Comparison of ENCODE assay signal across 21 mouse cellular contexts in the genomic region with DNA sequence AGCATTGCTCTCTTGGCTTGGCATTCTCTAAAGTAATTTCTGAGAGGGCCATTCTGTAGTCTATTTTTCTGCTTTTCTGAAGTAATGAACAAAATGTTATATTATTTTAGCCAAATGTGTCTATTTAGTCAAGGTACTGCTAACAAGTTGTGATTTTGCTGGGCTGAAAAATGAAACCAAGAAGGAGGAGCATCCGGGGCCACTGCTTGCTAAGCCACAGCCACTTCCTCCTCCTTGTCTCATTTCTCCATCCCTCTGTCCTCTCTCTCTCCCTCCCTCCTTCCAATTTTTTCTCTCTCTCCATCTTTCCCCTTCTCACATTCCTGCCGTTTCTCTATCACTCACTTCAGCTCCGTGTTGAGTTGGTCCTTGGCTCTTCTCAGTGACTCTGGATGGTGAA.
DNase-seq lines count a peak whose midpoint lies in the region; ATAC-seq and TF ChIP-seq lines count a peak whose summit lies in the region.
"Had no signal": no experiment of that assay in that cellular context is flagged by ENCODE, and none has a peak within 500 bp of the region (broad histone marks: within the 10 kb centered on the region; RNA-seq: fewer than 3 reads in every experiment).

No protein-coding gene starts in this region.

- no peak for TF ChIP-seq CTCF in layer of hippocampus, adult 2 months (conservative IDR thresholded peaks at IDR 0.05)

- no peak overlapping the region for H3K4me3 ChIP-seq in layer of hippocampus, adult 2 months
- H3K4me3 ChIP-seq: embryonic facial prominence, embryonic 13.5 days; forebrain, embryonic 12.5 days; heart, embryonic 10.5 days; heart, embryonic 15.5 days; hindbrain, embryonic 13.5 days had no signal

- DNase-seq in layer of hippocampus, adult 2 months (ENCODE audit: low spot score in 2 of 2) = no peak
- DNase-seq in layer of hippocampus, adult 18-20 months (ENCODE audit: low spot score in 2 of 2) = no peak
- DNase-seq in spleen, postnatal 14 days (ENCODE audit: low spot score in 2 of 2) = no peak
- DNase-seq in lung, adult 18-20 months = no peak
- DNase-seq in gastrocnemius, postnatal 36 days = no peak
- DNase-seq: adrenal gland, postnatal 10 days; cerebellum, adult 11-12 months; cerebellum, adult 9-10 months; cerebellum, postnatal 36 days; gastrocnemius, postnatal 14 days; heart, adult 18-20 months; heart, postnatal 14 days had no signal

- intact Hi-C loops in gastrocnemius, postnatal 36 days (cut with DNase I) = no loop called here

- peak; percentile 32 for ATAC-seq in activated CD4-positive, CD25-positive, alpha-beta regulatory T cell, adult 4 months
- ATAC-seq in megakaryocyte, adult 5-6 weeks (ENCODE audit: poor library complexity, severe bottlenecking) = 0 out of 2 replicates have a peak, but pooled peaks have one; percentile 29
- ATAC-seq: forebrain, embryonic 16.5 days; hindbrain, postnatal 0 days had no signal

- 0 out of 2 replicates have a peak overlapping the region, but pooled peaks have one; percentile 69 for H3K27ac ChIP-seq in layer of hippocampus, adult 2 months
- H3K27ac ChIP-seq: embryonic facial prominence, embryonic 13.5 days; forebrain, embryonic 12.5 days; heart, embryonic 10.5 days; heart, embryonic 15.5 days; hindbrain, embryonic 13.5 days; hindbrain, postnatal 0 days had no signal
